9 mouse cellular contexts compared by ENCODE assay signal in the genomic region with DNA sequence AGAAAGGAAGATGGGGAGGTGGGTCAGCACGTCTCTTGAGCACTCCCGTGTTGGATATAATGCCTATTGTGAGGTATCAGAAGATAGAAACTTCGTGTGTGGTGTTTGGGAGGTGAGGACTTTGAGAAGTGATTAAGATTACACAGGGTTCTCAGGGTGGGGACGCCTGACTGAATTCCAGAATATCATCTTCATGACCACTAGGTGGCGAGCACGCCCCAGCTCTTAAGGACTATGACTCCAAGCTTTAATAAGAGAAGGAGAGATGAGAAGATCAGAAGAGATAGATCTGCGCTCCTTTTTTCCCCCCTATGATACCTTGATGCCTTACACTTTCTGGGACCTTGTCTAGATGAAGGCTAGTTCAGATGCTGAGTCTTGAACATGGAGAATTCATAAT. TPM values are rescaled to one million over a fixed set of nuclear protein-coding genes. Genes with fewer than 3 reads are reported as not detected.
A peak's percentile ranks its signal among the peaks of the same experiment; 100 is the strongest.
DNase-seq lines count a peak whose midpoint lies in the region; ATAC-seq and TF ChIP-seq lines count a peak whose summit lies in the region.
"Had no signal": no experiment of that assay in that cellular context is flagged by ENCODE, and none has a peak within 500 bp of the region (broad histone marks: within the 10 kb centered on the region; RNA-seq: fewer than 3 reads in every experiment).

No protein-coding gene starts in this region.

- H3K9me3 ChIP-seq in liver, embryonic 11.5 days (ENCODE audit: control insufficient read depth, low read length), result no peaks in the 10 kb centered on the region
- H3K9me3 ChIP-seq: embryonic facial prominence, embryonic 15.5 days had no signal

- 0 out of 2 replicates have a peak, but pooled peaks have one; percentile 36 for TF ChIP-seq CTCF in embryonic fibroblast, embryonic 13.5 days (IDR thresholded peaks at IDR 0.05; ENCODE audit: borderline replicate concordance, insufficient read depth, low read length)

- no peak for TF ChIP-seq POLR2A in embryonic fibroblast, embryonic 13.5 days (IDR thresholded peaks at IDR 0.05; ENCODE audit: low read depth, low read length)

- H3K27me3 ChIP-seq in liver, embryonic 11.5 days (replicated peaks; ENCODE audit: control insufficient read depth, insufficient read depth, low read length), result no peaks in the 10 kb centered on the region
- H3K27me3 ChIP-seq: embryonic facial prominence, embryonic 15.5 days had no signal

- H3K4me3 ChIP-seq in embryonic fibroblast, embryonic 13.5 days (ENCODE audit: insufficient read depth, low read length), result no peak overlapping the region
- H3K4me3 ChIP-seq in liver, embryonic 11.5 days (ENCODE audit: low read depth, low read length), result no peak overlapping the region
- H3K4me3 ChIP-seq: embryonic facial prominence, embryonic 15.5 days had no signal

- H3K4me1 ChIP-seq in embryonic fibroblast, embryonic 13.5 days (ENCODE audit: control insufficient read depth, insufficient read depth, low read length), result 0 out of 2 replicates have a peak, but pooled peaks cover 2% of the 10 kb centered on the region
- H3K4me1 ChIP-seq in liver, embryonic 11.5 days (replicated peaks; ENCODE audit: control insufficient read depth, insufficient read depth, low read length), result no peaks in the 10 kb centered on the region

- ATAC-seq in liver, embryonic 11.5 days (replicated peaks; ENCODE audit: low FRiP score), result peak; percentile 51; the same call in 1 of the 2 replicates

- H3K9ac ChIP-seq in liver, embryonic 11.5 days (ENCODE audit: low read depth, low read length), result no peak overlapping the region
- H3K9ac ChIP-seq: embryonic facial prominence, embryonic 15.5 days had no signal

- H3K4me2 ChIP-seq in liver, embryonic 11.5 days, result no peak overlapping the region
- H3K4me2 ChIP-seq: embryonic facial prominence, embryonic 15.5 days had no signal

- H3K27ac ChIP-seq in embryonic fibroblast, embryonic 13.5 days (ENCODE audit: insufficient read depth, low read length), result no peak overlapping the region
- H3K27ac ChIP-seq in liver, embryonic 11.5 days (ENCODE audit: low read depth, low read length), result no peak overlapping the region
- H3K27ac ChIP-seq: embryonic facial prominence, embryonic 15.5 days had no signal

- peak; percentile 40 to 56 for DNase-seq in left cerebral cortex, adult 18-20 months (ENCODE audit: low spot score in 2 of 2)
- no peak for DNase-seq in left cerebral cortex, adult 11 months (ENCODE audit: low spot score)
- DNase-seq in adrenal gland, postnatal 25 days, result peak; percentile 55
- peak; percentile 18 for DNase-seq in hindlimb bud, embryonic 11.5 days (ENCODE audit: extremely low spot score, low read depth, low spot score)
- no peak for DNase-seq in liver, embryonic 11.5 days (ENCODE audit: low spot score)
- peak; percentile 31 for DNase-seq in neural tube, embryonic 10.5 days (ENCODE audit: extremely low spot score, low spot score)
- no peak for DNase-seq in ovary, postnatal 14 days (ENCODE audit: low spot score)

- WGBS in liver, embryonic 11.5 days, result 10% methylated on average over 7 of the region's 7 CpGs

- no peaks in the 10 kb centered on the region for H3K36me3 ChIP-seq in liver, embryonic 11.5 days (ENCODE audit: control insufficient read depth, insufficient read depth, low read length)
- H3K36me3 ChIP-seq: embryonic facial prominence, embryonic 15.5 days had no signal

RNA-seq across cellular contexts. Expression of a gene that starts 1.0 kb away (rescaled TPM):
- total RNA-seq in left cerebral cortex, adult 18-20 months (2021), result 1 to 10 TPM; 4.9 to 6.4 TPM
- 103 and 180 TPM in 2 replicates for total RNA-seq in adrenal gland, postnatal 25 days (2021)
- polyA plus RNA-seq in embryonic fibroblast, embryonic 13.5 days (2011; ENCODE audit: insufficient read length, low read depth, missing spikeins), result 12.6 and 22.7 TPM in 2 replicates
- polyA plus RNA-seq in liver, embryonic 11.5 days (2014; fragmentation: Nextera tagmentation; extraction: Ambion mirVana), result 10.1 and 11.0 TPM in 2 replicates

RNA-seq across cellular contexts. Expression of a gene that starts 46.0 kb away (rescaled TPM):
- not detected for total RNA-seq in left cerebral cortex, adult 18-20 months (2021)
- total RNA-seq in adrenal gland, postnatal 25 days (2021), result not detected in 2 replicates
- polyA plus RNA-seq in embryonic fibroblast, embryonic 13.5 days (2011; ENCODE audit: insufficient read length, low read depth, missing spikeins), result not detected in 2 replicates
- 0.18 TPM in 1 of 2 replicates, not detected in the other for polyA plus RNA-seq in liver, embryonic 11.5 days (2014; fragmentation: Nextera tagmentation; extraction: Ambion mirVana)
- polyA plus RNA-seq: embryonic facial prominence, embryonic 15.5 days had no signal

RNA-seq across cellular contexts. Expression of a gene that starts 49.3 kb away (rescaled TPM):
- 1 to 10 TPM in 1 of 2 experiments, not detected in 1; 1.4 TPM for total RNA-seq in left cerebral cortex, adult 18-20 months (2021)
- total RNA-seq in adrenal gland, postnatal 25 days (2021), result not detected in 2 replicates
- polyA plus RNA-seq in embryonic fibroblast, embryonic 13.5 days (2011; ENCODE audit: insufficient read length, low read depth, missing spikeins), result not detected in 2 replicates
- polyA plus RNA-seq in liver, embryonic 11.5 days (2014; fragmentation: Nextera tagmentation; extraction: Ambion mirVana), result not detected in 2 replicates
- polyA plus RNA-seq: embryonic facial prominence, embryonic 15.5 days had no signal

RNA-seq across cellular contexts. Expression of a gene that starts 50.1 kb away (rescaled TPM):
- total RNA-seq in left cerebral cortex, adult 18-20 months (2021), result 10 to 100 TPM; 64.3 to 70.0 TPM
- total RNA-seq in adrenal gland, postnatal 25 days (2021), result 44.7 and 70.5 TPM in 2 replicates
- 27.2 and 29.5 TPM in 2 replicates for polyA plus RNA-seq in embryonic fibroblast, embryonic 13.5 days (2011; ENCODE audit: insufficient read length, low read depth, missing spikeins)
- 19.9 and 23.1 TPM in 2 replicates for polyA plus RNA-seq in liver, embryonic 11.5 days (2014; fragmentation: Nextera tagmentation; extraction: Ambion mirVana)

Comparison
In these comparisons a context has a peak if more than half of its experiments do, and no peak if none do; other contexts are left out.
1. DNase-seq: peak in left cerebral cortex, adult 18-20 months (2 of 2), adrenal gland, postnatal 25 days (single experiment), hindlimb bud, embryonic 11.5 days (single experiment) and neural tube, embryonic 10.5 days (single experiment); none in left cerebral cortex, adult 11 months (single experiment), liver, embryonic 11.5 days (single experiment) and ovary, postnatal 14 days (single experiment).
2. RNA of a gene that starts 1.0 kb away (total RNA-seq): 103 to 180 TPM in adrenal gland, postnatal 25 days; 4.9 to 6.4 TPM in left cerebral cortex, adult 18-20 months; every median in the first group is over 10 times any median in the second.